Mouse (Mus musculus) heart, embryonic 12.5 days (tissue): ENCODE results near the gene Grid1. TPM values are rescaled to one million over a fixed set of nuclear protein-coding genes. Genes with fewer than 3 reads are reported as not detected.

ENCODE experiments used
- ATAC-seq: fragments of 200-750 bp; cut with Nextera tagmentation; 2 replicates; pipeline ENCODE4 v1.8.0; 2017; ENCODE audit warnings: moderate TSS enrichment, moderate library complexity; ENCODE audit not compliant: insufficient number of reproducible peaks, low FRiP score
- H3K27ac ChIP-seq: fragments of 300-500 bp; sonication (generic); 2 replicates; pipeline ENCODE4 v1.5.1; 2016; ENCODE audit warnings: mild to moderate bottlenecking, moderate library complexity; ENCODE audit not compliant: poor library complexity, severe bottlenecking
- H3K27me3 ChIP-seq: fragments of 300-500 bp; sonication (generic); replicated peaks from 2 replicates; pipeline ENCODE4 v1.6.1; 2016; ENCODE audit warnings: mild to moderate bottlenecking, moderate library complexity
- H3K36me3 ChIP-seq: fragments of 300-500 bp; sonication (generic); 2 replicates; pipeline ENCODE4 v1.6.1; 2016; ENCODE audit warnings: mild to moderate bottlenecking, moderate library complexity
- H3K4me1 ChIP-seq: fragments of 300-500 bp; sonication (generic); replicated peaks from 2 replicates; pipeline ENCODE4 v1.6.1; 2016; ENCODE audit warnings: mild to moderate bottlenecking
- H3K4me2 ChIP-seq: fragments of 300-500 bp; sonication (generic); 2 replicates; pipeline ENCODE4 v1.6.1; 2016; ENCODE audit warnings: mild to moderate bottlenecking, moderate library complexity
- H3K4me3 ChIP-seq: fragments of 300-500 bp; sonication (generic); 2 replicates; pipeline ENCODE4 v1.5.1; 2016; ENCODE audit warnings: mild to moderate bottlenecking
- H3K9ac ChIP-seq: fragments of 300-500 bp; sonication (generic); 2 replicates; pipeline ENCODE4 v1.6.1; 2016; ENCODE audit warnings: mild to moderate bottlenecking, moderate library complexity
- H3K9me3 ChIP-seq: fragments of 300-500 bp; sonication (generic); replicated peaks from 2 replicates; pipeline ENCODE4 v1.6.1; 2016; ENCODE audit warnings: mild to moderate bottlenecking, moderate library complexity
- WGBS: fragments of 180-500 bp; shearing (Covaris S2); methylation state at CpG from one replicate; pipeline ENCODE4 v1.1.7; 2016; 5-methylcytosine and 5-hydroxymethylcytosine counted together
- polyA plus RNA-seq: library from polyadenylated mRNA; unstranded; fragments of >200 nt; fragmentation: Nextera tagmentation; extraction: Ambion mirVana; gene quantifications from 2 replicates; pipeline ENCODE4 v1.2.1, GENCODE M21; 2016

Grid1 gene
- polyA plus RNA-seq, 1 experiment from 2014 or later = 0.51 TPM

GRCm38 (mm10) chr14:35313380-35314299, 493.7 kb downstream of the Grid1 start:
- WGBS = 38% methylated on average over 5 of the region's 5 CpGs
- no peak overlapping the region for H3K4me3 ChIP-seq
- ATAC-seq = no peak

GRCm38 (mm10) chr14:35326306-35326705, 506.4 kb downstream of the Grid1 start:
- Histone ChIP-seq H3K4me3 (no peak overlapping the region), H3K9me3 (no peaks in the 10 kb centered on the region), H3K27ac (no peak overlapping the region), H3K4me2 (no peak overlapping the region), H3K4me1 (no peaks in the 10 kb centered on the region), H3K9ac (no peak overlapping the region), H3K36me3 (no peaks in the 10 kb centered on the region), H3K27me3 (no peaks in the 10 kb centered on the region)
- ATAC-seq = no peak
- 76% methylated on average over 1 of the region's 1 CpGs for WGBS

More at GRCm38 (mm10) chr14:35313380-35314299, 493.7 kb downstream of the Grid1 start:
- no peaks in the 10 kb centered on the region for H3K36me3 ChIP-seq
- no peak overlapping the region for H3K9ac ChIP-seq
- H3K4me1 ChIP-seq = peaks cover 10% of the 10 kb centered on the region
- H3K9me3 ChIP-seq = no peaks in the 10 kb centered on the region
- H3K4me2 ChIP-seq = no peak overlapping the region
- H3K27me3 ChIP-seq = no peaks in the 10 kb centered on the region
- no peak overlapping the region for H3K27ac ChIP-seq

- H3K27me3 ChIP-seq = no peaks in the 10 kb centered on the region
- no peak overlapping the region for H3K9ac ChIP-seq
- H3K9me3 ChIP-seq = no peaks in the 10 kb centered on the region
- ATAC-seq = no peak
- no peaks in the 10 kb centered on the region for H3K36me3 ChIP-seq
- no peaks in the 10 kb centered on the region for H3K4me1 ChIP-seq
- no peak overlapping the region for H3K4me3 ChIP-seq
- 83% methylated on average over 3 of the region's 3 CpGs for WGBS
- H3K27ac ChIP-seq = no peak overlapping the region
- H3K4me2 ChIP-seq = no peak overlapping the region
These were observed 516.7 kb downstream of the Grid1 start for GRCm38 (mm10) chr14:35336561-35336960.

- Histone ChIP-seq H3K36me3 (no peaks in the 10 kb centered on the region), H3K9me3 (no peaks in the 10 kb centered on the region), H3K4me3 (no peak overlapping the region), H3K4me1 (no peaks in the 10 kb centered on the region), H3K27me3 (no peaks in the 10 kb centered on the region), H3K27ac (no peak overlapping the region), H3K4me2 (no peak overlapping the region), H3K9ac (no peak overlapping the region)
- ATAC-seq = no peak
- WGBS = 63% methylated on average over 3 of the region's 3 CpGs
These were observed 536.1 kb downstream of the Grid1 start for GRCm38 (mm10) chr14:35356011-35356410.

- 82% methylated on average over 6 of the region's 6 CpGs for WGBS
- Histone ChIP-seq H3K9me3 (no peaks in the 10 kb centered on the region), H3K27ac (no peak overlapping the region), H3K4me2 (no peak overlapping the region), H3K36me3 (no peaks in the 10 kb centered on the region), H3K4me1 (no peaks in the 10 kb centered on the region), H3K27me3 (no peaks in the 10 kb centered on the region), H3K9ac (no peak overlapping the region), H3K4me3 (no peak overlapping the region)
- ATAC-seq = no peak
These were observed 536.7 kb downstream of the Grid1 start for GRCm38 (mm10) chr14:35356480-35357085.

GRCm38 (mm10) chr14:35358136-35358821, 538.4 kb downstream of the Grid1 start:
- Histone ChIP-seq H3K27me3 (no peaks in the 10 kb centered on the region), H3K36me3 (no peaks in the 10 kb centered on the region), H3K4me3 (no peak overlapping the region), H3K4me2 (no peak overlapping the region), H3K27ac (no peak overlapping the region), H3K4me1 (no peaks in the 10 kb centered on the region), H3K9me3 (no peaks in the 10 kb centered on the region), H3K9ac (no peak overlapping the region)
- ATAC-seq = no peak
- WGBS = 45% methylated on average over 7 of the region's 7 CpGs

GRCm38 (mm10) chr14:35365177-35365944, 545.5 kb downstream of the Grid1 start:
- 74% methylated on average over 8 of the region's 8 CpGs for WGBS
- Histone ChIP-seq H3K36me3 (no peaks in the 10 kb centered on the region), H3K9ac (no peak overlapping the region), H3K27ac (no peak overlapping the region), H3K27me3 (no peaks in the 10 kb centered on the region), H3K9me3 (no peaks in the 10 kb centered on the region), H3K4me2 (no peak overlapping the region), H3K4me3 (no peak overlapping the region), H3K4me1 (no peaks in the 10 kb centered on the region)
- ATAC-seq = no peak

GRCm38 (mm10) chr14:35374374-35374773, 554.5 kb downstream of the Grid1 start:
- H3K27ac ChIP-seq = no peak overlapping the region
- no peak for ATAC-seq

GRCm38 (mm10) chr14:35393591-35393990, 573.7 kb downstream of the Grid1 start:
- 66% methylated on average over 4 of the region's 4 CpGs for WGBS
- Histone ChIP-seq H3K36me3 (no peaks in the 10 kb centered on the region), H3K4me2 (no peak overlapping the region)

More at GRCm38 (mm10) chr14:35374374-35374773, 554.5 kb downstream of the Grid1 start:
- Histone ChIP-seq H3K9me3 (0 out of 2 replicates have a peak, but pooled peaks cover 7% of the 10 kb centered on the region), H3K27me3 (no peaks in the 10 kb centered on the region), H3K4me1 (no peaks in the 10 kb centered on the region), H3K4me3 (no peak overlapping the region), H3K4me2 (no peak overlapping the region), H3K36me3 (no peaks in the 10 kb centered on the region), H3K9ac (no peak overlapping the region)
- 82% methylated on average over 3 of the region's 3 CpGs for WGBS

GRCm38 (mm10) chr14:35404249-35404908, 584.5 kb downstream of the Grid1 start:
- Histone ChIP-seq H3K4me3 (no peak overlapping the region), H3K27me3 (no peaks in the 10 kb centered on the region), H3K9me3 (no peaks in the 10 kb centered on the region), H3K27ac (no peak overlapping the region), H3K4me1 (no peaks in the 10 kb centered on the region), H3K36me3 (no peaks in the 10 kb centered on the region), H3K9ac (no peak overlapping the region), H3K4me2 (no peak overlapping the region)
- 80% methylated on average over 3 of the region's 3 CpGs for WGBS
- no peak for ATAC-seq

More at GRCm38 (mm10) chr14:35393591-35393990, 573.7 kb downstream of the Grid1 start:
- H3K4me1 ChIP-seq = no peaks in the 10 kb centered on the region
- no peak overlapping the region for H3K9ac ChIP-seq
- no peak for ATAC-seq
- no peak overlapping the region for H3K4me3 ChIP-seq
- H3K27me3 ChIP-seq = no peaks in the 10 kb centered on the region
- H3K9me3 ChIP-seq = no peaks in the 10 kb centered on the region
- H3K27ac ChIP-seq = no peak overlapping the region
